Mouse (Mus musculus): ENCODE results near the gene Agfg2.
"Not testable (repeated sequence)": the region's sequence is repeated elsewhere in the genome, so short reads cannot be mapped to it uniquely, and the experiment has no call there.

Gene Agfg2

GRCm38 (mm10) chr5:137630602-137631001 is 53.9 kb downstream of the Agfg2 start:
- Histone ChIP-seq H3K36me3 (ENCODE audit: insufficient read depth, low read length) (peaks cover 41% of the 10 kb centered on the region), H3K9me3 (ENCODE audit: low read length) (no peaks in the 10 kb centered on the region)

GRCm38 (mm10) chr5:137629906-137630545 is 54.5 kb downstream of the Agfg2 start:
- Histone ChIP-seq H3K4me3 (replicated peaks; ENCODE audit: low read length) (peak overlapping the region; percentile 99), H3K9me3 (ENCODE audit: low read length) (no peaks in the 10 kb centered on the region), H3K4me1 (replicated peaks; ENCODE audit: low read depth, low read length) (peaks cover 85% of the 10 kb centered on the region), H3K27me3 (ENCODE audit: insufficient read depth, low read length) (no peaks in the 10 kb centered on the region), H3K36me3 (ENCODE audit: insufficient read depth, low read length) (peaks cover 35% of the 10 kb centered on the region)
- TF ChIP-seq POU5F1 (IDR thresholded peaks at IDR 0.05; ENCODE audit: borderline replicate concordance, low read length): no peak
- no peak for TF ChIP-seq NANOG (IDR thresholded peaks at IDR 0.05; ENCODE audit: borderline replicate concordance, low read length)
- no peak for TF ChIP-seq CTCF (conservative IDR thresholded peaks at IDR 0.05; ENCODE audit: low read length)

More at GRCm38 (mm10) chr5:137630602-137631001, 53.9 kb downstream of the Agfg2 start:
- Histone ChIP-seq H3K4me1 (replicated peaks; ENCODE audit: low read depth, low read length) (peaks cover 85% of the 10 kb centered on the region), H3K27me3 (ENCODE audit: insufficient read depth, low read length) (no peaks in the 10 kb centered on the region), H3K4me3 (replicated peaks; ENCODE audit: low read length) (peak overlapping the region; percentile 99)
- TF ChIP-seq POU5F1 (IDR thresholded peaks at IDR 0.05; ENCODE audit: borderline replicate concordance, low read length): no peak
- TF ChIP-seq CTCF (conservative IDR thresholded peaks at IDR 0.05; ENCODE audit: low read length): no peak
- TF ChIP-seq NANOG (IDR thresholded peaks at IDR 0.05; ENCODE audit: borderline replicate concordance, low read length): no peak

GRCm38 (mm10) chr5:137629306-137629721 is 55.2 kb downstream of the Agfg2 start:
- Histone ChIP-seq H3K4me3 (replicated peaks; ENCODE audit: low read length) (peak overlapping the region; percentile 99), H3K27me3 (ENCODE audit: insufficient read depth, low read length) (no peaks in the 10 kb centered on the region), H3K4me1 (replicated peaks; ENCODE audit: low read depth, low read length) (peaks cover 85% of the 10 kb centered on the region), H3K36me3 (ENCODE audit: insufficient read depth, low read length) (peaks cover 28% of the 10 kb centered on the region), H3K9me3 (ENCODE audit: low read length) (no peaks in the 10 kb centered on the region)
- TF ChIP-seq POU5F1 (IDR thresholded peaks at IDR 0.05; ENCODE audit: borderline replicate concordance, low read length) (no peak), NANOG (IDR thresholded peaks at IDR 0.05; ENCODE audit: borderline replicate concordance, low read length) (no peak), CTCF (conservative IDR thresholded peaks at IDR 0.05; ENCODE audit: low read length) (no peak)

- Histone ChIP-seq H3K9me3 (ENCODE audit: low read length) (no peaks in the 10 kb centered on the region), H3K36me3 (ENCODE audit: insufficient read depth, low read length) (peaks cover 22% of the 10 kb centered on the region), H3K27me3 (ENCODE audit: insufficient read depth, low read length) (no peaks in the 10 kb centered on the region), H3K4me3 (replicated peaks; ENCODE audit: low read length) (peak within 1 kb of the TSS; percentile 99), H3K4me1 (replicated peaks; ENCODE audit: low read depth, low read length) (peaks cover 81% of the 10 kb centered on the region)
- TF ChIP-seq CTCF (conservative IDR thresholded peaks at IDR 0.05; ENCODE audit: low read length): no peak
- no peak for TF ChIP-seq POU5F1 (IDR thresholded peaks at IDR 0.05; ENCODE audit: borderline replicate concordance, low read length)
- TF ChIP-seq NANOG (IDR thresholded peaks at IDR 0.05; ENCODE audit: borderline replicate concordance, low read length): no peak
These were observed 55.8 kb downstream of the Agfg2 start, which contains the start of the genes Fbxo24, Lrch4 and Gm20605 for GRCm38 (mm10) chr5:137628498-137629305. Fbxo24 (minus strand) TSS chr5:137629002. Lrch4 (plus strand) TSS chr5:137629121. Gm20605 (plus strand) TSS chr5:137629175.

- H3K4me3 ChIP-seq (replicated peaks; ENCODE audit: low read length): peak overlapping the region; percentile 84
- no peaks in the 10 kb centered on the region for H3K9me3 ChIP-seq (ENCODE audit: low read length)
- no peaks in the 10 kb centered on the region for H3K27me3 ChIP-seq (ENCODE audit: insufficient read depth, low read length)
- H3K4me1 ChIP-seq (replicated peaks; ENCODE audit: low read depth, low read length): peaks cover 74% of the 10 kb centered on the region
- TF ChIP-seq POU5F1 (IDR thresholded peaks at IDR 0.05; ENCODE audit: borderline replicate concordance, low read length) (no peak), CTCF (conservative IDR thresholded peaks at IDR 0.05; ENCODE audit: low read length) (no peak), NANOG (IDR thresholded peaks at IDR 0.05; ENCODE audit: borderline replicate concordance, low read length) (no peak)
- H3K36me3 ChIP-seq (ENCODE audit: insufficient read depth, low read length): peaks cover 15% of the 10 kb centered on the region
These were observed 56.5 kb downstream of the Agfg2 start for GRCm38 (mm10) chr5:137627991-137628390.

- H3K4me1 ChIP-seq (replicated peaks; ENCODE audit: low read depth, low read length): peaks cover 62% of the 10 kb centered on the region
- no peaks in the 10 kb centered on the region for H3K27me3 ChIP-seq (ENCODE audit: insufficient read depth, low read length)
- H3K36me3 ChIP-seq (ENCODE audit: insufficient read depth, low read length): no peaks in the 10 kb centered on the region
- TF ChIP-seq NANOG (IDR thresholded peaks at IDR 0.05; ENCODE audit: borderline replicate concordance, low read length): no peak
- TF ChIP-seq POU5F1 (IDR thresholded peaks at IDR 0.05; ENCODE audit: borderline replicate concordance, low read length): no peak
- no peak for TF ChIP-seq CTCF (conservative IDR thresholded peaks at IDR 0.05; ENCODE audit: low read length)
- H3K4me3 ChIP-seq (replicated peaks; ENCODE audit: low read length): no peak overlapping the region
- no peaks in the 10 kb centered on the region for H3K9me3 ChIP-seq (ENCODE audit: low read length)
These were observed 60.5 kb downstream of the Agfg2 start for GRCm38 (mm10) chr5:137623937-137624530.

- Histone ChIP-seq H3K36me3 (ENCODE audit: insufficient read depth, low read length) (no peaks in the 10 kb centered on the region), H3K27me3 (ENCODE audit: insufficient read depth, low read length) (0 out of 2 replicates have a peak, but pooled peaks cover 4% of the 10 kb centered on the region), H3K4me3 (replicated peaks; ENCODE audit: low read length) (no peak overlapping the region), H3K4me1 (replicated peaks; ENCODE audit: low read depth, low read length) (peaks cover 59% of the 10 kb centered on the region), H3K9me3 (ENCODE audit: low read length) (no peaks in the 10 kb centered on the region)
- TF ChIP-seq POU5F1 (IDR thresholded peaks at IDR 0.05; ENCODE audit: borderline replicate concordance, low read length) (no peak), NANOG (IDR thresholded peaks at IDR 0.05; ENCODE audit: borderline replicate concordance, low read length) (no peak), CTCF (conservative IDR thresholded peaks at IDR 0.05; ENCODE audit: low read length) (no peak)
These were observed 69.2 kb downstream of the Agfg2 start for GRCm38 (mm10) chr5:137615347-137615746.

- not testable (repeated sequence) for H3K27me3 ChIP-seq (ENCODE audit: insufficient read depth, low read length); H3K4me3 ChIP-seq (replicated peaks; ENCODE audit: low read length); H3K36me3 ChIP-seq (ENCODE audit: insufficient read depth, low read length); H3K9me3 ChIP-seq (ENCODE audit: low read length)
- peaks cover 59% of the 10 kb centered on the region for H3K4me1 ChIP-seq (replicated peaks; ENCODE audit: low read depth, low read length)
- peak; percentile 26; the same call in 1 of the 2 replicates for TF ChIP-seq CTCF (conservative IDR thresholded peaks at IDR 0.05; ENCODE audit: low read length)
These were observed 69.6 kb downstream of the Agfg2 start for GRCm38 (mm10) chr5:137614921-137615320.
